ENCODE assay signal across 14 mouse cellular contexts in the genomic region with DNA sequence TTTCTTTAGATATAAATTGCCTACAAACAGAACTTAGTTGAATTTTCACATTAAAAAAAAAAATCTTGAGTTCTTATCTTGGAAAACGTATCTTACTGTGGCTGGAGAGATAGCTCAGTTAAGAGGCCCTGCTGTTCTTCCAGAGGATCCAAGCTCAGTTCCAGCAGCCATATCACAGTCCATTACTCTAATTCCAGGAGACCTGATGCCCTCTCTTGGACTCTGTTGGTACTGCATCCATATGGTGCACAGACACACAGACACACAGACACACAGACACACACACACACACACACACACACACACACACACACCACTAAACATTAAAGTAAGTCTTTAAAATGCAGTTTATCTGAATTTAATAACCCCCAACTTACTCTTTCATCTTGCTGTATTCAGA.
DNase-seq lines count a peak whose midpoint lies in the region; ATAC-seq and TF ChIP-seq lines count a peak whose summit lies in the region.
"Had no signal": no experiment of that assay in that cellular context is flagged by ENCODE, and none has a peak within 500 bp of the region (broad histone marks: within the 10 kb centered on the region; RNA-seq: fewer than 3 reads in every experiment).

No protein-coding gene starts in this region.

- TF ChIP-seq EP300 in stomach, postnatal 0 days (optimal IDR thresholded peaks at IDR 0.05) = no peak

- peaks cover 6% of the 10 kb centered on the region; the same call in 1 of the 2 replicates for H3K9me3 ChIP-seq in forebrain, postnatal 0 days (ENCODE audit: low read length)
- peaks cover 3% of the 10 kb centered on the region; the same call in 1 of the 2 replicates for H3K9me3 ChIP-seq in forebrain, embryonic 16.5 days (ENCODE audit: control insufficient read depth, low read length)
- H3K9me3 ChIP-seq in lung, embryonic 14.5 days (ENCODE audit: low read depth, low read length) = no peaks in the 10 kb centered on the region
- no peaks in the 10 kb centered on the region for H3K9me3 ChIP-seq in stomach, postnatal 0 days (ENCODE audit: control insufficient read depth, low read length)
- H3K9me3 ChIP-seq: hindbrain, embryonic 15.5 days; liver, embryonic 15.5 days; neural tube, embryonic 13.5 days had no signal

- no peaks in the 10 kb centered on the region for H3K27me3 ChIP-seq in forebrain, postnatal 0 days (ENCODE audit: insufficient read depth, low read length)
- no peaks in the 10 kb centered on the region for H3K27me3 ChIP-seq in forebrain, embryonic 16.5 days (replicated peaks; ENCODE audit: control insufficient read depth, insufficient read depth, low read length)
- H3K27me3 ChIP-seq in lung, embryonic 14.5 days (ENCODE audit: insufficient read depth, low read length) = no peaks in the 10 kb centered on the region
- H3K27me3 ChIP-seq in stomach, postnatal 0 days (ENCODE audit: control insufficient read depth, insufficient read depth, low read length) = no peaks in the 10 kb centered on the region
- H3K27me3 ChIP-seq: hindbrain, embryonic 15.5 days; liver, embryonic 15.5 days; neural tube, embryonic 13.5 days had no signal

- no peaks in the 10 kb centered on the region for H3K36me3 ChIP-seq in forebrain, postnatal 0 days (ENCODE audit: insufficient read depth)
- no peaks in the 10 kb centered on the region for H3K36me3 ChIP-seq in forebrain, embryonic 16.5 days (ENCODE audit: control insufficient read depth, insufficient read depth)
- H3K36me3 ChIP-seq in lung, embryonic 14.5 days (ENCODE audit: insufficient read depth) = no peaks in the 10 kb centered on the region
- no peaks in the 10 kb centered on the region for H3K36me3 ChIP-seq in stomach, postnatal 0 days (ENCODE audit: control insufficient read depth, insufficient read depth, low read length)
- H3K36me3 ChIP-seq: hindbrain, embryonic 15.5 days; liver, embryonic 15.5 days; neural tube, embryonic 13.5 days had no signal

- no peak for DNase-seq in forebrain, postnatal 0 days
- peak; percentile 18 for DNase-seq in lung, embryonic 14.5 days
- DNase-seq in lung, postnatal 25 days (ENCODE audit: low spot score) = no peak
- DNase-seq in NIH3T3 (ENCODE audit: low read depth) (peak; percentile 11), adipocyte (ENCODE audit: low spot score) (no peak)
- DNase-seq in stomach, postnatal 0 days (ENCODE audit: low spot score) = no peak
- DNase-seq: adrenal gland, postnatal 25 days; kidney, postnatal 10 days; midbrain, embryonic 14.5 days; right cerebral cortex, adult 18-20 months had no signal

- no peak for ATAC-seq in forebrain, postnatal 0 days
- ATAC-seq in forebrain, embryonic 16.5 days = no peak
- ATAC-seq in lung, embryonic 14.5 days (ENCODE audit: insufficient read depth) = no peak
- no peak for ATAC-seq in stomach, postnatal 0 days (ENCODE audit: low FRiP score, low TSS enrichment)

- H3K9ac ChIP-seq in forebrain, postnatal 0 days = no peak overlapping the region
- no peak overlapping the region for H3K9ac ChIP-seq in forebrain, embryonic 16.5 days (replicated peaks; ENCODE audit: low read depth, low read length)
- no peak overlapping the region for H3K9ac ChIP-seq in lung, embryonic 14.5 days
- H3K9ac ChIP-seq in stomach, postnatal 0 days (ENCODE audit: low read length) = no peak overlapping the region
- H3K9ac ChIP-seq: hindbrain, embryonic 15.5 days; liver, embryonic 15.5 days; neural tube, embryonic 13.5 days had no signal

- peak; percentile 43; the same call in 1 of the 2 replicates for TF ChIP-seq CTCF in forebrain, postnatal 0 days (IDR thresholded peaks at IDR 0.05; ENCODE audit: low read depth)
- peak; percentile 41 for TF ChIP-seq CTCF in lung, embryonic 14.5 days (IDR thresholded peaks at IDR 0.05; ENCODE audit: low read depth)
- peak; percentile 47 for TF ChIP-seq CTCF in stomach, postnatal 0 days (IDR thresholded peaks at IDR 0.05; ENCODE audit: low read depth)

- H3K27ac ChIP-seq in forebrain, postnatal 0 days (ENCODE audit: low read depth, low read length) = no peak overlapping the region
- no peak overlapping the region for H3K27ac ChIP-seq in forebrain, embryonic 16.5 days (ENCODE audit: low read length)
- no peak overlapping the region for H3K27ac ChIP-seq in lung, embryonic 14.5 days (ENCODE audit: low read depth)
- H3K27ac ChIP-seq in stomach, postnatal 0 days (replicated peaks) = no peak overlapping the region
- H3K27ac ChIP-seq: hindbrain, embryonic 15.5 days; liver, embryonic 15.5 days; neural tube, embryonic 13.5 days had no signal

- H3K4me1 ChIP-seq in forebrain, postnatal 0 days (ENCODE audit: insufficient read depth) = no peaks in the 10 kb centered on the region
- no peaks in the 10 kb centered on the region for H3K4me1 ChIP-seq in forebrain, embryonic 16.5 days (replicated peaks; ENCODE audit: control insufficient read depth, insufficient read depth, low read length)
- no peaks in the 10 kb centered on the region for H3K4me1 ChIP-seq in lung, embryonic 14.5 days (ENCODE audit: insufficient read depth)
- no peaks in the 10 kb centered on the region for H3K4me1 ChIP-seq in stomach, postnatal 0 days (replicated peaks; ENCODE audit: control insufficient read depth, insufficient read depth)
- H3K4me1 ChIP-seq: hindbrain, embryonic 15.5 days; liver, embryonic 15.5 days; neural tube, embryonic 13.5 days had no signal

- no peak overlapping the region for H3K4me2 ChIP-seq in forebrain, postnatal 0 days (ENCODE audit: low read depth)
- H3K4me2 ChIP-seq in forebrain, embryonic 16.5 days (ENCODE audit: low read length) = no peak overlapping the region
- H3K4me2 ChIP-seq in lung, embryonic 14.5 days = no peak overlapping the region
- no peak overlapping the region for H3K4me2 ChIP-seq in stomach, postnatal 0 days (replicated peaks; ENCODE audit: low read depth)
- H3K4me2 ChIP-seq: hindbrain, embryonic 15.5 days; liver, embryonic 15.5 days; neural tube, embryonic 13.5 days had no signal

- 81% methylated on average over 1 of the region's 1 CpGs for WGBS in forebrain, postnatal 0 days
- 90% methylated on average over 1 of the region's 1 CpGs for WGBS in forebrain, embryonic 16.5 days
- 70% methylated on average over 1 of the region's 1 CpGs for WGBS in lung, embryonic 14.5 days
- 77% methylated on average over 1 of the region's 1 CpGs for WGBS in stomach, postnatal 0 days

- H3K4me3 ChIP-seq in forebrain, postnatal 0 days (ENCODE audit: low read depth, low read length) = no peak overlapping the region
- no peak overlapping the region for H3K4me3 ChIP-seq in forebrain, embryonic 16.5 days (replicated peaks; ENCODE audit: low read length)
- H3K4me3 ChIP-seq in lung, embryonic 14.5 days (ENCODE audit: low read depth, low read length) = no peak overlapping the region
- no peak overlapping the region for H3K4me3 ChIP-seq in stomach, postnatal 0 days (ENCODE audit: low read depth, low read length)
- H3K4me3 ChIP-seq: hindbrain, embryonic 15.5 days; liver, embryonic 15.5 days; neural tube, embryonic 13.5 days had no signal

Comparison
In these comparisons a context has a peak if more than half of its experiments do, and no peak if none do; other contexts are left out.
1. DNase-seq: peak in lung, embryonic 14.5 days (single experiment) and NIH3T3 (single experiment); none in forebrain, postnatal 0 days (single experiment), lung, postnatal 25 days (single experiment), stomach, postnatal 0 days (single experiment) and adipocyte (single experiment).
2. Peak in every context shown above with its lines, with median percentiles within 50 percentile points of each other: CTCF ChIP-seq.